18 mouse cellular contexts compared by ENCODE assay signal in the genomic region with DNA sequence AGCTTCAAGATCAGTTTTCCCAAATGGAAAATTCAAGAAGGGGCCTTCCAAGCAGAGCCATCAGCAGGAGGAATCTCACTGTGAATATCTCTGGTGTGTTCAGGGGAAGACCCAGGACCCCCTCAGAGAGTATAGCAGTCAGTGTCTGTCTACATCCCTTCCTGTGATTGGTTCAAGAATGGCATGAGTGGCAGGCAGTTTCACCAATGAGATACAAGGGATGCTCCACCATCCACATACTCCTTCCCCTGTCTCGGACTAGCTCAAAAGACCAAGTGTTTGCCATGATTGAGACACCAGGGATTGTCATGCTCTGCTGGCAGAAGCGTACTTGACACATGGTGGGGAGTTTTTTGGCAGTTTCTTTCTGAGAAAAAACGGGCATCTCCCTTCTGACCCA. TPM values are rescaled to one million over a fixed set of nuclear protein-coding genes. Genes with fewer than 3 reads are reported as not detected.
DNase-seq lines count a peak whose midpoint lies in the region; ATAC-seq lines count a peak whose summit lies in the region.
"Had no signal": no experiment of that assay in that cellular context is flagged by ENCODE, and none has a peak within 500 bp of the region (broad histone marks: within the 10 kb centered on the region; RNA-seq: fewer than 3 reads in every experiment).

No protein-coding gene starts in this region.

- H3K9ac ChIP-seq in hindbrain, embryonic 16.5 days (ENCODE audit: low read depth, low read length), result no peak overlapping the region
- no peak overlapping the region for H3K9ac ChIP-seq in hindbrain, embryonic 13.5 days
- H3K9ac ChIP-seq: forebrain, embryonic 12.5 days; limb, embryonic 13.5 days had no signal

- no peaks in the 10 kb centered on the region for H3K27me3 ChIP-seq in hindbrain, embryonic 16.5 days (replicated peaks; ENCODE audit: control insufficient read depth, insufficient read depth, low read length)
- no peaks in the 10 kb centered on the region for H3K27me3 ChIP-seq in hindbrain, embryonic 13.5 days
- H3K27me3 ChIP-seq: forebrain, embryonic 12.5 days; limb, embryonic 13.5 days had no signal

- 71% methylated on average over 3 of the region's 3 CpGs for WGBS in hindbrain, embryonic 16.5 days
- 76% methylated on average over 3 of the region's 3 CpGs for WGBS in hindbrain, embryonic 13.5 days

- DNase-seq in right cerebral cortex, postnatal 10 days (ENCODE audit: low spot score in 2 of 2), result peak; percentile 69 to 70
- no peak for DNase-seq in right cerebral cortex, adult 2 months (ENCODE audit: low spot score in 2 of 2)
- DNase-seq in NIH3T3 (ENCODE audit: low read depth), result peak; percentile 32
- peak; percentile 27 for DNase-seq in naive thymus-derived CD4-positive, alpha-beta T cell, adult 2 months (ENCODE audit: low read depth)
- DNase-seq in c-Kit-positive CD71-positive TER-119-positive erythroid progenitor cells, embryonic 14.5 days (ENCODE audit: low spot score), result no peak
- DNase-seq: gastrocnemius, postnatal 14 days; kidney, postnatal 14 days; layer of hippocampus, postnatal 36 days; lung, postnatal 4 days; right cerebral cortex, postnatal 14 days had no signal

- H3K9me3 ChIP-seq in hindbrain, embryonic 16.5 days (ENCODE audit: control insufficient read depth, low read length), result no peaks in the 10 kb centered on the region
- no peaks in the 10 kb centered on the region for H3K9me3 ChIP-seq in hindbrain, embryonic 13.5 days
- H3K9me3 ChIP-seq: forebrain, embryonic 12.5 days; G1E; heart, embryonic 10.5 days; limb, embryonic 13.5 days had no signal

- H3K36me3 ChIP-seq in hindbrain, embryonic 16.5 days (ENCODE audit: control insufficient read depth, insufficient read depth, low read length), result peaks cover 21% of the 10 kb centered on the region
- peaks cover 55% of the 10 kb centered on the region for H3K36me3 ChIP-seq in hindbrain, embryonic 13.5 days

- H3K4me1 ChIP-seq in hindbrain, embryonic 16.5 days (ENCODE audit: control insufficient read depth, insufficient read depth, low read depth, low read length), result no peaks in the 10 kb centered on the region
- H3K4me1 ChIP-seq in hindbrain, embryonic 13.5 days (replicated peaks), result peaks cover 11% of the 10 kb centered on the region
- H3K4me1 ChIP-seq: limb, embryonic 13.5 days had no signal

- no peak overlapping the region for H3K27ac ChIP-seq in hindbrain, embryonic 16.5 days (ENCODE audit: low read depth, low read length)
- no peak overlapping the region for H3K27ac ChIP-seq in hindbrain, embryonic 13.5 days
- H3K27ac ChIP-seq: forebrain, embryonic 12.5 days; heart, embryonic 10.5 days; limb, embryonic 13.5 days had no signal

- H3K4me3 ChIP-seq in hindbrain, embryonic 16.5 days (ENCODE audit: low read length), result no peak overlapping the region
- H3K4me3 ChIP-seq in hindbrain, embryonic 13.5 days, result no peak overlapping the region
- H3K4me3 ChIP-seq: forebrain, embryonic 12.5 days; heart, embryonic 10.5 days; limb, embryonic 13.5 days had no signal

- 0 out of 2 replicates have a peak, but pooled peaks have one; percentile 37 for ATAC-seq in hindbrain, embryonic 16.5 days
- no peak for ATAC-seq in hindbrain, embryonic 13.5 days (ENCODE audit: low FRiP score)
- ATAC-seq: intestine, embryonic 16.5 days had no signal

- no peak overlapping the region for H3K4me2 ChIP-seq in hindbrain, embryonic 16.5 days (ENCODE audit: low read length)
- no peak overlapping the region for H3K4me2 ChIP-seq in hindbrain, embryonic 13.5 days
- H3K4me2 ChIP-seq: forebrain, embryonic 12.5 days; limb, embryonic 13.5 days had no signal

RNA-seq across cellular contexts. Expression of gene H1f0, which starts 21.6 kb away (rescaled TPM):
- polyA plus RNA-seq in hindbrain, embryonic 16.5 days (2015; fragmentation: Nextera tagmentation; extraction: Ambion mirVana), result 200 and 206 TPM in 2 replicates
- 259 and 266 TPM in 2 replicates for polyA plus RNA-seq in hindbrain, embryonic 13.5 days (2015; fragmentation: Nextera tagmentation; extraction: Ambion mirVana)

RNA-seq across cellular contexts. Expression of gene Galr3, which starts 35.0 kb away (rescaled TPM):
- polyA plus RNA-seq in hindbrain, embryonic 16.5 days (2015; fragmentation: Nextera tagmentation; extraction: Ambion mirVana), result 0.14 TPM in 1 of 2 replicates, not detected in the other
- 0.17 TPM in 1 of 2 replicates, not detected in the other for polyA plus RNA-seq in hindbrain, embryonic 13.5 days (2015; fragmentation: Nextera tagmentation; extraction: Ambion mirVana)
- polyA plus RNA-seq: embryonic facial prominence, embryonic 14.5 days; forebrain, embryonic 12.5 days; G1E; limb, embryonic 13.5 days had no signal

RNA-seq across cellular contexts. Expression of gene Ankrd54, which starts 56.1 kb away (rescaled TPM):
- polyA plus RNA-seq in hindbrain, embryonic 16.5 days (2015; fragmentation: Nextera tagmentation; extraction: Ambion mirVana), result 50.0 and 54.0 TPM in 2 replicates
- 50.4 and 51.5 TPM in 2 replicates for polyA plus RNA-seq in hindbrain, embryonic 13.5 days (2015; fragmentation: Nextera tagmentation; extraction: Ambion mirVana)

RNA-seq across cellular contexts. Expression of gene Triobp, which starts 59.1 kb away (rescaled TPM):
- 36.1 and 40.4 TPM in 2 replicates for polyA plus RNA-seq in hindbrain, embryonic 16.5 days (2015; fragmentation: Nextera tagmentation; extraction: Ambion mirVana)
- 31.6 and 36.6 TPM in 2 replicates for polyA plus RNA-seq in hindbrain, embryonic 13.5 days (2015; fragmentation: Nextera tagmentation; extraction: Ambion mirVana)

Comparison
In these comparisons a context has a peak if more than half of its experiments do, and no peak if none do; other contexts are left out.
1. DNase-seq: peak in right cerebral cortex, postnatal 10 days (2 of 2), NIH3T3 (single experiment) and naive thymus-derived CD4-positive, alpha-beta T cell, adult 2 months (single experiment); none in right cerebral cortex, adult 2 months (0 of 2) and c-Kit-positive CD71-positive TER-119-positive erythroid progenitor cells, embryonic 14.5 days (single experiment).